Mouse (Mus musculus) layer of hippocampus, postnatal 25 days (tissue): ENCODE data around the gene Olfr1079. TPM values are rescaled to one million over a fixed set of nuclear protein-coding genes. Genes with fewer than 3 reads are reported as not detected.
A peak's percentile ranks its signal among the peaks of the same experiment; 100 is the strongest.
"Not testable (repeated sequence)": the region's sequence is repeated elsewhere in the genome, so short reads cannot be mapped to it uniquely, and the experiment has no call there.

Source experiments
- DNase-seq, 2 experiments: peaks; one replicate each; pipeline ENCODE4 v3.0.0; 2022; ENCODE audit warnings: mixed read lengths in 2 of 2, low spot score in 1 of 2; ENCODE audit errors: extremely low spot score in 1 of 2
- total RNA-seq, 2 experiments: library from RNA; stranded (reverse); gene quantifications; 2 replicates each; pipeline ENCODE4 v1.2.3; 2021

Gene Olfr1079
- total RNA-seq: not detected

GRCm38 (mm10) chr2:86542380-86542779 is at the start of gene Olfr1079:
Gene Olfr1079, minus strand, starts transcription at chr2:86542480.
- no peak for DNase-seq

GRCm38 (mm10) chr2:86558135-86558534 is 15.9 kb upstream of the Olfr1079 start, which contains the start of gene Olfr1080:
Gene Olfr1080, minus strand, starts transcription at chr2:86558235.
- DNase-seq: not testable (repeated sequence)

- DNase-seq: peak in 1 of 2 experiments; percentile 6
Measured at GRCm38 (mm10) chr2:86530991-86531390, 11.3 kb downstream of the Olfr1079 start.

GRCm38 (mm10) chr2:86508161-86508560 is 34.1 kb downstream of the Olfr1079 start, which contains the start of gene Olfr1076:
Gene Olfr1076, plus strand, starts transcription at chr2:86508461.
- DNase-seq: no peak

DNA sequence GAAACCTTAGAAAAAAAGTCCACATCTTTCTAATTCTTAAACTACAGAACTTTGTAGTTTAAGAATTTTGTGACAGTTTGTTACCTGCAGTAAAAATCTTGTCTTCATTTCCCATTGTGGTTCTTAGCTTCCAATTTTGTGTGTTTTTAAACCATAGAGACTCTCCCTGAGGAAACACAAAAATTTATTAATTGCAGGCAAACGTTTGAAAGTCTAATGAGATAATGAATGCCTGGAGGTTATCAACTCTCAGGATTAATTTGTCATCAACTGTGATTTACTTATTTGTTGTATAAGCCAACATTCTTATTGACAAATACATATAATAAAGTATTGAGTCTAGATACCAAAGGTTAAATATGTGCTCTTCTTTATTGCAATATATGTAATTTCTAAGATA is 55.0 kb downstream of the Olfr1079 start, which contains the start of gene Olfr228:
Olfr228 (minus strand) TSS at position 101 of the 400 bp plus-strand sequence.
- DNase-seq: no peak

Other genes with a start within 250 kb of the Olfr1079 start
- gene Olfr1053, start 227.2 kb downstream of the Olfr1079 start, total RNA-seq: not detected
- gene Olfr1054, start 207.0 kb downstream of the Olfr1079 start, total RNA-seq: not detected
- gene Olfr1055, start 192.2 kb downstream of the Olfr1079 start, total RNA-seq: not detected
- not detected for gene Olfr1056, start 180.0 kb downstream of the Olfr1079 start, total RNA-seq
- gene Olfr1057, start 164.1 kb downstream of the Olfr1079 start, total RNA-seq: not detected
- gene Olfr1058, start 153.9 kb downstream of the Olfr1079 start, total RNA-seq: not detected
- not detected for gene Olfr1061, start 128.4 kb downstream of the Olfr1079 start, total RNA-seq
- not detected for gene Olfr1062, start 115.7 kb downstream of the Olfr1079 start, total RNA-seq
- not detected for gene Olfr1065, start 91.9 kb downstream of the Olfr1079 start, total RNA-seq
- gene Olfr1066, start 86.2 kb downstream of the Olfr1079 start, total RNA-seq: not detected
- gene Olfr228, start 55.1 kb downstream of the Olfr1079 start, total RNA-seq: not detected
- not detected for gene Olfr1076, start 34.0 kb downstream of the Olfr1079 start, total RNA-seq
- not detected for gene Olfr1080, start 15.8 kb upstream of the Olfr1079 start, total RNA-seq
- not detected for gene Olfr1082, start 56.5 kb upstream of the Olfr1079 start, total RNA-seq
- not detected for gene Olfr1084, start 97.2 kb upstream of the Olfr1079 start, total RNA-seq
- not detected for gene Olfr1085, start 119.5 kb upstream of the Olfr1079 start, total RNA-seq
- gene Olfr1086, start 137.6 kb upstream of the Olfr1079 start, total RNA-seq: not detected
- not detected for gene Olfr1087, start 155.9 kb upstream of the Olfr1079 start, total RNA-seq
- not detected for gene Olfr1089, start 191.2 kb upstream of the Olfr1079 start, total RNA-seq
- not detected for gene Olfr1090, start 216.5 kb upstream of the Olfr1079 start, total RNA-seq
- gene Olfr1093, start 240.0 kb upstream of the Olfr1079 start, total RNA-seq: not detected